Mouse (Mus musculus) CH12.LX (cell line): ENCODE measurements around the gene 2900026A02Rik. TPM values are rescaled to one million over a fixed set of nuclear protein-coding genes. Genes with fewer than 3 reads are reported as not detected.
A peak's percentile ranks its signal among the peaks of the same experiment; 100 is the strongest.

Experiments
- DNase-seq: peaks from one replicate; pipeline ENCODE4 v3.0.0-alpha.2; 2013; ENCODE audit errors: extremely low read depth
- H3K27ac ChIP-seq: 2 replicates; pipeline ENCODE4 v1.5.1; 2012; ENCODE audit warnings: low read depth, mild to moderate bottlenecking, control low read depth, moderate library complexity; ENCODE audit not compliant: insufficient read depth
- H3K27me3 ChIP-seq: replicated peaks from 2 replicates; pipeline ENCODE3; 2012; ENCODE audit warnings: inconsistent platforms
- H3K36me3 ChIP-seq, 2 experiments: replicated peaks in 1 of 2; 2 replicates each; pipeline versions ENCODE3 to v1.6.1; 2012; ENCODE audit warnings: inconsistent platforms in 1 of 2, low read length in 1 of 2, mild to moderate bottlenecking in 1 of 2, mixed read lengths in 1 of 2, moderate library complexity in 1 of 2; ENCODE audit not compliant: control insufficient read depth in 1 of 2, insufficient read depth in 1 of 2
- H3K4me1 ChIP-seq, 2 experiments: 2 replicates each; pipeline ENCODE4 v1.6.1; 2012; ENCODE audit warnings: inconsistent platforms in 1 of 2, moderate library complexity in 1 of 2; ENCODE audit not compliant: insufficient read depth in 2 of 2, control insufficient read depth in 1 of 2
- H3K4me2 ChIP-seq: 2 replicates; pipeline ENCODE4 v1.6.1; 2012; ENCODE audit warnings: low read depth, mild to moderate bottlenecking, control low read depth; ENCODE audit not compliant: poor library complexity, insufficient read depth, severe bottlenecking
- H3K4me3 ChIP-seq, 3 experiments: fragments of 150-350 bp in 1 of 3; sonication (generic) in 1 of 3; replicated peaks in 1 of 3; 2 replicates each; pipeline versions ENCODE3 to v1.5.1; 2011 to 2012; ENCODE audit warnings: low read depth in 2 of 3, low read length in 2 of 3, mild to moderate bottlenecking in 2 of 3, moderate library complexity in 2 of 3, control low read depth in 1 of 3, improper control_type of control experiment in 1 of 3, inconsistent platforms in 1 of 3, mixed read lengths in 1 of 3; ENCODE audit not compliant: poor library complexity in 1 of 3
- H3K79me2 ChIP-seq: replicated peaks from 2 replicates; pipeline ENCODE4 v1.6.1; 2012; ENCODE audit warnings: mild to moderate bottlenecking, moderate library complexity; ENCODE audit not compliant: control insufficient read depth, poor library complexity, insufficient read depth, severe bottlenecking; ENCODE audit errors: extremely low read depth
- H3K9ac ChIP-seq: 2 replicates; pipeline ENCODE4 v1.6.1; 2012; ENCODE audit warnings: low read depth, mild to moderate bottlenecking, control low read depth, moderate library complexity; ENCODE audit not compliant: insufficient read depth
- H3K9me3 ChIP-seq: replicated peaks from 2 replicates; pipeline ENCODE3; 2012; ENCODE audit warnings: low read length, inconsistent platforms, mixed read lengths
- CHD1 ChIP-seq: IDR thresholded peaks from 2 replicates; pipeline ENCODE4 v1.6.1; 2012; ENCODE audit warnings: low read depth, low read length, improper control_type of control experiment, inconsistent platforms
- CHD2 ChIP-seq: IDR thresholded peaks from 2 replicates; pipeline ENCODE4 v1.6.1; 2011; ENCODE audit warnings: low read length, improper control_type of control experiment
- EP300 ChIP-seq: IDR thresholded peaks from 2 replicates; pipeline ENCODE4 v1.6.1; 2011; ENCODE audit warnings: low read length, improper control_type of control experiment
- JUND ChIP-seq: conservative IDR thresholded peaks from 2 replicates; pipeline ENCODE4 v1.6.1; 2011; ENCODE audit warnings: low read depth, low read length, improper control_type of control experiment
- MAZ ChIP-seq: IDR thresholded peaks from 2 replicates; pipeline ENCODE4 v1.6.1; 2012; ENCODE audit warnings: low read depth, mild to moderate bottlenecking, inconsistent platforms, low read length, improper control_type of control experiment, moderate library complexity
- MXI1 ChIP-seq: IDR thresholded peaks from 2 replicates; pipeline ENCODE4 v1.6.1; 2011; ENCODE audit warnings: mild to moderate bottlenecking, low read depth, low read length, improper control_type of control experiment
- NRF1 ChIP-seq: IDR thresholded peaks from 2 replicates; pipeline ENCODE4 v1.6.1; 2014; ENCODE audit warnings: low read depth, mild to moderate bottlenecking, inconsistent platforms, low read length, improper control_type of control experiment, moderate library complexity
- POLR2AphosphoS2 ChIP-seq: IDR thresholded peaks from 2 replicates; pipeline ENCODE4 v1.6.1; 2011; ENCODE audit warnings: low read depth, low read length, improper control_type of control experiment
- RCOR1 ChIP-seq: conservative IDR thresholded peaks from 2 replicates; pipeline ENCODE4 v1.6.1; 2012; ENCODE audit warnings: low read depth, mild to moderate bottlenecking, inconsistent platforms, low read length, improper control_type of control experiment
- SIN3A ChIP-seq: IDR thresholded peaks from 2 replicates; pipeline ENCODE4 v1.6.1; 2012; ENCODE audit warnings: low read length, improper control_type of control experiment, inconsistent platforms
- TCF12 ChIP-seq: IDR thresholded peaks from 2 replicates; pipeline ENCODE4 v1.6.1; 2014; ENCODE audit warnings: low read depth, mild to moderate bottlenecking, inconsistent platforms, low read length, improper control_type of control experiment
- UBTF ChIP-seq: IDR thresholded peaks from 2 replicates; pipeline ENCODE4 v1.6.1; 2012; ENCODE audit warnings: low read depth, mild to moderate bottlenecking, inconsistent platforms, low read length, improper control_type of control experiment, moderate library complexity
- dilution Hi-C: fragments of 300-500 bp; cut with MboI; formaldehyde crosslinking; loops from 2 replicates; pipeline ENCODE4 v1.14.3; 2020; ENCODE audit warnings: low sequenced_read_pairs; ENCODE audit not compliant: extremely low pct_unique_long_range_greater_than_20kb, extremely low pct_ligation_motif_present
- in situ Hi-C: fragments of 300-500 bp; cut with MboI; formaldehyde crosslinking; loops from 3 replicates; pipeline ENCODE4 v1.14.3; 2019; ENCODE audit warnings: low sequenced_read_pairs, low pct_ligation_motif_present, low pct_unique_long_range_greater_than_20kb, mixed read lengths
- polyA plus RNA-seq: library from polyadenylated mRNA; unstranded; fragments of >175 nt; gene quantifications from 2 replicates; pipeline ENCODE4 v1.2.1, GENCODE M21; 2012; ENCODE audit warnings: low read depth; ENCODE audit not compliant: insufficient read length
- total RNA-seq, 2 experiments: library from RNA; depleted of rRNA; stranded (reverse); fragments of 300-350 nt in 1 of 2; fragments of >200 nt in 1 of 2; gene quantifications; 2 replicates each; pipeline ENCODE4 v1.2.3; 2012 to 2014

2900026A02Rik gene
- total and polyA plus RNA-seq, 3 experiments = 0.85 to 4.6 (median 0.93) TPM

- H3K4me2 ChIP-seq = no peak overlapping the region
- in situ Hi-C loops (no loop called here), dilution Hi-C loops (no loop called here)
- no peaks in the 10 kb centered on the region for H3K9me3 ChIP-seq
- no peaks in the 10 kb centered on the region for H3K79me2 ChIP-seq
- peaks cover 0 to 5% of the 10 kb centered on the region in 2 experiments for H3K36me3 ChIP-seq
- TF ChIP-seq NRF1 (no peak), EP300 (no peak)
- no peak for DNase-seq
- H3K4me3 ChIP-seq = peak overlapping the region; percentile 41 to 59 (median 59)
- H3K27me3 ChIP-seq = no peaks in the 10 kb centered on the region
- no peak overlapping the region for H3K9ac ChIP-seq
- peaks cover 3 to 78% of the 10 kb centered on the region in 2 experiments; a peak in 2 of 4 replicates for H3K4me1 ChIP-seq
- no peak overlapping the region for H3K27ac ChIP-seq
These were observed 57.9 kb downstream of the 2900026A02Rik start for GRCm38 (mm10) chr5:113163116-113163515.

- TF ChIP-seq MAZ = no peak
- TF ChIP-seq NRF1 = no peak
- TF ChIP-seq CHD2 = no peak
- no peak for TF ChIP-seq SIN3A
- TF ChIP-seq RCOR1 = no peak
- TF ChIP-seq JUND = no peak
- TF ChIP-seq POLR2AphosphoS2 = no peak
- no peak for TF ChIP-seq UBTF
- no peak for TF ChIP-seq CHD1
- peak overlapping the region; percentile 41 to 59 (median 59) for H3K4me3 ChIP-seq
- peaks cover 8 to 82% of the 10 kb centered on the region in 2 experiments; a peak in 2 of 4 replicates for H3K4me1 ChIP-seq
- dilution Hi-C loops (no loop called here), in situ Hi-C loops (no loop called here)
- H3K4me2 ChIP-seq = no peak overlapping the region
- peaks cover 0 to 5% of the 10 kb centered on the region in 2 experiments for H3K36me3 ChIP-seq
- H3K9ac ChIP-seq = no peak overlapping the region
- H3K27ac ChIP-seq = no peak overlapping the region
- DNase-seq = no peak
- no peaks in the 10 kb centered on the region for H3K79me2 ChIP-seq
- no peaks in the 10 kb centered on the region for H3K27me3 ChIP-seq
- no peaks in the 10 kb centered on the region for H3K9me3 ChIP-seq
These were observed 58.3 kb downstream of the 2900026A02Rik start for GRCm38 (mm10) chr5:113162699-113163098.

- dilution Hi-C loops = no loop called here
These were observed 59.5 kb downstream of the 2900026A02Rik start for GRCm38 (mm10) chr5:113161576-113161975.

More at GRCm38 (mm10) chr5:113161576-113161975, 59.5 kb downstream of the 2900026A02Rik start:
- H3K9me3 ChIP-seq = no peaks in the 10 kb centered on the region
- in situ Hi-C loops = no loop called here
- no peaks in the 10 kb centered on the region for H3K79me2 ChIP-seq
- no peaks in the 10 kb centered on the region for H3K27me3 ChIP-seq
- H3K4me2 ChIP-seq = no peak overlapping the region
- H3K4me3 ChIP-seq = no peak overlapping the region
- no peak for DNase-seq
- TF ChIP-seq MXI1 (no peak), TCF12 (no peak)
- TF ChIP-seq, all 38 proteins: peak for 0
- Histone ChIP-seq H3K9ac (no peak overlapping the region), H3K4me1 (peaks cover 10 to 83% of the 10 kb centered on the region in 2 experiments; a peak in 3 of 4 replicates), H3K36me3 (peaks cover 0 to 5% of the 10 kb centered on the region in 2 experiments), H3K27ac (no peak overlapping the region)
